Mouse (Mus musculus): ENCODE data around the gene Elavl1.

DNA sequence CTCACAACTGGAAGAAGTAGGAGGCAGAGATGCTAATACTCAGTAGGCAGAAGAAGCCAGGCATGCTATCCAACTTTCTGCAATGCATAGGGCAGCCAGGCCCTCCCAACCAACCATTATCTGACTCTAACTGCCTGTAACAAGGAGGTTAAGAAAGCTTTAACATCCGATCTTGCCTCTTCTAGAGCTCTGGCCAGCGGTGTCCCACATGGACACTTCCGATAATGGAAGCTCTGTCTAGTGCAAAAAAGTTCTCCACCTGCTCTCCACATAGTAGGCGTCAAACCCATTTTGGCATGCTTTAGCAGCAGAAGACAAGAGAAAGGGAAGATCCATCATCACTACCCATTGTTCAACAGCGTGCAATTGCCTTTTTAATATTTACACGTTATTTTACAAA lies 1.3 kb downstream of the Elavl1 start:
- no peak for TF ChIP-seq CTCF (IDR thresholded peaks at IDR 0.05; ENCODE audit: borderline replicate concordance, control insufficient read depth, extremely low read depth, insufficient read depth, low read length, poor library complexity)
- no peak for TF ChIP-seq POLR2A (IDR thresholded peaks at IDR 0.05; ENCODE audit: control insufficient read depth, extremely low read depth, insufficient read depth, low read length, poor library complexity)

Measured in thymus, adult 2 months (tissue).